Mouse (Mus musculus) liver, postnatal 0 days (tissue): ENCODE data around the gene Sis.

Experiments used
- CTCF ChIP-seq: sonication (generic); IDR thresholded peaks from 2 replicates; pipeline ENCODE4 v1.5.1; 2016; ENCODE audit warnings: antibody characterized with exemption, low read depth
- EP300 ChIP-seq: IDR thresholded peaks from 2 replicates; pipeline ENCODE4 v1.6.1; 2016; ENCODE audit warnings: antibody characterized with exemption, low read depth, mild to moderate bottlenecking

DNA sequence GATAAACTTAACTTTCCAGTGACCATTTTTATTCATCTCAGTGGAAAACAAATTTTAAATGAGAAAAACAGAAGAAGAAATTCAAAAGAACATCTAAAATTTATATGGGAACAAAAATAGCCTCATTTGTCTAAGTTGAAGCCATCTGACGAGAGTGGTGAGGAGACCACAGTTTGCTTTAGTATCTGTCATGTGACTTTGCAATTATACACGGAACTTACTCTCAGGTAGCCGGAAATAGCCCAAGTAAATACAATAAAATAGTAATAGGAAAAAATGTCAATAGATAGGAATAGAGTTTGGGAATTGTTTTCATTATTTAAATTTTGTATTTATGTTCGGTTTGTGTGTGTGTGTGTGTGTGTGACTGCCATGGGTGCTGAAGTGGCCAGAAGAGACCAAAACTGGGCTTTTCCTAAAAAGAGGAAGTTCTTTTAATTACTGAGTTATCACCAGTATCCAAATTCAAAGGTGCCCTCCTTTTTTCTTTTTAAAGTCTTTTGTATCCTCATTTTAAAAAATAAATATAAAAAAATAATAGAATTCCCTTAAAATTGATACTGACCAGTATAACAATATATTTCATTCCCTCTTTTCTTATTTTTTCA is 48.6 kb downstream of the Sis start:
- TF ChIP-seq EP300: no peak
- TF ChIP-seq CTCF: no peak
